Mouse (Mus musculus): Measurements from ENCODE around the gene Tenm2. TPM values are rescaled to one million over a fixed set of nuclear protein-coding genes. Genes with fewer than 3 reads are reported as not detected.

Tenm2 gene
- total and polyA plus RNA-seq, 3 experiments: not detected

DNA sequence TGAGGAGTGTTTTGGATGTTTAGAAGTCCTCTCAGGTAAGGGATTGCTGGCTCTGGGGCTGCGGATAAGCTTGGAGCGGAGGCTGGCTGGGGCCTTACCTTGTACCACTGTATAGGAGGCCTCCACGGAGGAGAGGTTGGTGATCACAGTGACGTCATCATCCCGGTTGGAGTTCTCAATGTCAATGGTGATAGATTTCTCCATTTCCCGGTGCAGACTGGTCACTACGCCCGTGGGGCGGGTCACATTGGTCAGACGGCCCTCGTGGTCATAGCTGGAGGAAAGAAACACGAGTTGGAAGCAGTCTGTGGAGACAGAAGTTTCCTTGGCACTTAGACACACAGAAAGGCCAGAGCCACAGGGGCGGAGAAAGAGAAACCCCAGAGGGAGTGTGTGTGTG lies 1194.4 kb downstream of the Tenm2 start:
- no peaks in the 10 kb centered on the region for H3K36me3 ChIP-seq (replicated peaks in 1 of 2; ENCODE audit: control insufficient read depth in 1 of 2, insufficient read depth in 1 of 2, low read length in 1 of 2)
- in situ Hi-C loops (cut with MboI; ENCODE audit: low pct_ligation_motif_present, low pct_unique_long_range_greater_than_20kb, low sequenced_read_pairs) (loop anchor here (25.0 kb wide), 1 partner anchor 496 kb away; no protein-coding TSS in a partner anchor), dilution Hi-C loops (cut with MboI; ENCODE audit: extremely low pct_ligation_motif_present, extremely low pct_unique_long_range_greater_than_20kb, low sequenced_read_pairs) (no loop called here)
- no peaks in the 10 kb centered on the region for H3K9me3 ChIP-seq (replicated peaks; ENCODE audit: low read length)
- 0 out of 4 replicates have a peak, but pooled peaks cover 0 to 3% of the 10 kb centered on the region in 2 experiments for H3K4me1 ChIP-seq (ENCODE audit: control insufficient read depth in 1 of 2, insufficient read depth in 2 of 2)
- no peak for TF ChIP-seq KAT2A (IDR thresholded peaks at IDR 0.05; ENCODE audit: insufficient replicate concordance, low read length)
- no peak for TF ChIP-seq ELF1 (IDR thresholded peaks at IDR 0.05; ENCODE audit: low read depth, low read length)
- TF ChIP-seq USF1 (IDR thresholded peaks at IDR 0.05; ENCODE audit: low read depth, low read length): no peak
- no peak for TF ChIP-seq MYC (IDR thresholded peaks at IDR 0.05; ENCODE audit: low read depth, low read length)
- H3K4me2 ChIP-seq (ENCODE audit: insufficient read depth, low read depth, poor library complexity, severe bottlenecking): no peak overlapping the region
- peaks cover 76% of the 10 kb centered on the region for H3K27me3 ChIP-seq (replicated peaks)
- no peaks in the 10 kb centered on the region for H3K79me2 ChIP-seq (replicated peaks; ENCODE audit: control insufficient read depth, extremely low read depth, insufficient read depth, poor library complexity, severe bottlenecking)
- H3K4me3 ChIP-seq (replicated peaks in 1 of 3; ENCODE audit: low read depth in 2 of 3, low read length in 2 of 3, poor library complexity in 1 of 3): no peak overlapping the region
- no peak overlapping the region for H3K27ac ChIP-seq (ENCODE audit: insufficient read depth, low read depth)
- no peak for DNase-seq (ENCODE audit: extremely low read depth)
- H3K9ac ChIP-seq (ENCODE audit: insufficient read depth, low read depth): no peak overlapping the region

DNA sequence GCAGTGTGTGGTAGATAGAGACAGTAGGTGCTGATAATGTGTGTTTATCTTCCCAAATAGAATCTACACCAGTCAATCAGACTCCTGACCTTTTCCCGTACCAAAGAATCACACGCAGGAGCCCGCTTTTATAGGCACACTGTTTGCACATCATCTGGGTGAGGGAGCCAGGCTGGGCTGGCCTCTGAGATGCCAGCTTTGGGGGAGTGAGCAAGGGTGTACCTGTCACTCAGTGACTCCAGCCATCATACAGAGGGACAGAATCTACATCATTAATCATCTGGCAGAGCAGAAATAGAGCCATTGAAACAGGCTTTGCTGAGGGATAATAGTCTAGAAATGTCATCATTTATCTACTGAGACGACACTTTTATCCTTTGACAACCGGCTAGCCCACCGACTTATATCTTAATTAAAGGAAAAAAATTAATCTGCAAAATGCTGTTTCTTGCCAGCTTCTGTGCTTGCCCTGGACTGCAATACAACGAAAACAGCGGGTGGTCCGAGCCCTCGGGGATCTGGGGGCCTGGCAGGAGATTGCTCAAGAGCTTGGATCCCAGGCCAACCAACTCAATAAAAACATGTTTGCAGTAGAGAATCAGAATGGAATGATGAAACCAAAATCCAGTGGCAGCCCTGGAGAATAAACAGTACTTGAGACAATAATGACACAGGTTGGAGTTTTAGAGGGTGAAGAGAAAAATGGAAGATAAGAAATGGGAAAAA lies 1195.1 kb downstream of the Tenm2 start:
- H3K36me3 ChIP-seq (replicated peaks in 1 of 2; ENCODE audit: control insufficient read depth in 1 of 2, insufficient read depth in 1 of 2, low read length in 1 of 2): no peaks in the 10 kb centered on the region
- peaks cover 82% of the 10 kb centered on the region for H3K27me3 ChIP-seq (replicated peaks)
- no peaks in the 10 kb centered on the region for H3K79me2 ChIP-seq (replicated peaks; ENCODE audit: control insufficient read depth, extremely low read depth, insufficient read depth, poor library complexity, severe bottlenecking)
- in situ Hi-C loops (cut with MboI; ENCODE audit: low pct_ligation_motif_present, low pct_unique_long_range_greater_than_20kb, low sequenced_read_pairs) (loop anchor here (25.0 kb wide), 1 partner anchor 497 kb away; no protein-coding TSS in a partner anchor), dilution Hi-C loops (cut with MboI; ENCODE audit: extremely low pct_ligation_motif_present, extremely low pct_unique_long_range_greater_than_20kb, low sequenced_read_pairs) (no loop called here)
- H3K27ac ChIP-seq (ENCODE audit: insufficient read depth, low read depth): no peak overlapping the region
- H3K4me1 ChIP-seq (ENCODE audit: control insufficient read depth in 1 of 2, insufficient read depth in 2 of 2): no peaks in the 10 kb centered on the region
- no peaks in the 10 kb centered on the region for H3K9me3 ChIP-seq (replicated peaks; ENCODE audit: low read length)
- H3K4me2 ChIP-seq (ENCODE audit: insufficient read depth, low read depth, poor library complexity, severe bottlenecking): no peak overlapping the region
- no peak overlapping the region for H3K4me3 ChIP-seq (replicated peaks in 1 of 3; ENCODE audit: low read depth in 2 of 3, low read length in 2 of 3, poor library complexity in 1 of 3)
- no peak for TF ChIP-seq KAT2A (IDR thresholded peaks at IDR 0.05; ENCODE audit: insufficient replicate concordance, low read length)
- TF ChIP-seq MYC (IDR thresholded peaks at IDR 0.05; ENCODE audit: low read depth, low read length): no peak
- no peak for TF ChIP-seq EP300 (IDR thresholded peaks at IDR 0.05; ENCODE audit: low read length)
- TF ChIP-seq ELF1 (IDR thresholded peaks at IDR 0.05; ENCODE audit: low read depth, low read length): no peak
- TF ChIP-seq SMC3 (IDR thresholded peaks at IDR 0.05; ENCODE audit: low read depth, low read length): no peak
- TF ChIP-seq RCOR1 (conservative IDR thresholded peaks at IDR 0.05; ENCODE audit: low read depth, low read length): no peak
- no peak for DNase-seq (ENCODE audit: extremely low read depth)
- H3K9ac ChIP-seq (ENCODE audit: insufficient read depth, low read depth): no peak overlapping the region

DNA sequence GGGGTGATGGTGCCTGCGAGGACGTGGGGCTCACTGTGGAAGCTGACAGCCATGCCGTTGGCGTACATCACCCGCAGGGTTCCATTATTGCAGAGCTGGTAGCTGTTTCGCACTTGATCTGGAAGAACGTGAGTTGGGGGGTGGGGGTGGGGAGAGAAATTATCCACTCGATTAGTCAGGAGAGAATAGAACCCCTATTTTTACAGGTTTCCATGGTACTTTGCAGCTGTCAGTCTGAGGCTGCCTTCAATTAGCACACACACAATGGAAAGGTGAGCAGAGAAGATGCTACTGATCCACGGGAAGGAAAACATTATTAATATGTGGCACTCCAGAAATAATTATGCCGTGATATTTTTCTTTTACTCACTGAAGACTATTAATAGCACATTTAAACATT lies 1195.9 kb downstream of the Tenm2 start:
- Histone ChIP-seq H3K27ac (ENCODE audit: insufficient read depth, low read depth) (no peak overlapping the region), H3K4me3 (replicated peaks in 1 of 3; ENCODE audit: low read depth in 2 of 3, low read length in 2 of 3, poor library complexity in 1 of 3) (no peak overlapping the region), H3K4me2 (ENCODE audit: insufficient read depth, low read depth, poor library complexity, severe bottlenecking) (no peak overlapping the region), H3K4me1 (ENCODE audit: control insufficient read depth in 1 of 2, insufficient read depth in 2 of 2) (no peaks in the 10 kb centered on the region), H3K9me3 (replicated peaks; ENCODE audit: low read length) (no peaks in the 10 kb centered on the region), H3K27me3 (replicated peaks) (peaks cover 81% of the 10 kb centered on the region), H3K79me2 (replicated peaks; ENCODE audit: control insufficient read depth, extremely low read depth, insufficient read depth, poor library complexity, severe bottlenecking) (no peaks in the 10 kb centered on the region), H3K9ac (ENCODE audit: insufficient read depth, low read depth) (no peak overlapping the region), H3K36me3 (replicated peaks in 1 of 2; ENCODE audit: control insufficient read depth in 1 of 2, insufficient read depth in 1 of 2, low read length in 1 of 2) (no peaks in the 10 kb centered on the region)
- no peak for DNase-seq (ENCODE audit: extremely low read depth)
- TF ChIP-seq ZNF384 (IDR thresholded peaks at IDR 0.05; ENCODE audit: low read depth, low read length) (no peak), SIN3A (IDR thresholded peaks at IDR 0.05; ENCODE audit: low read length) (no peak), RAD21 (IDR thresholded peaks at IDR 0.05; ENCODE audit: low read depth, low read length) (no peak), ELF1 (IDR thresholded peaks at IDR 0.05; ENCODE audit: low read depth, low read length) (no peak), JUN (IDR thresholded peaks at IDR 0.05; ENCODE audit: insufficient read depth, low read depth, low read length) (no peak), EP300 (IDR thresholded peaks at IDR 0.05; ENCODE audit: low read length) (no peak), NELFE (IDR thresholded peaks at IDR 0.05; ENCODE audit: low read depth, low read length) (no peak), UBTF (IDR thresholded peaks at IDR 0.05; ENCODE audit: low read depth, low read length) (no peak), MAX (IDR thresholded peaks at IDR 0.05; ENCODE audit: low read length) (no peak), IRF4 (IDR thresholded peaks at IDR 0.05; ENCODE audit: low read depth, low read length) (no peak), MAFK (IDR thresholded peaks at IDR 0.05; ENCODE audit: insufficient replicate concordance, low read length) (no peak), ZC3H11A (IDR thresholded peaks at IDR 0.05; ENCODE audit: low read depth, low read length) (no peak)
- in situ Hi-C loops (cut with MboI; ENCODE audit: low pct_ligation_motif_present, low pct_unique_long_range_greater_than_20kb, low sequenced_read_pairs): loop anchor here (25.0 kb wide), 1 partner anchor 497 kb away; no protein-coding TSS in a partner anchor
- dilution Hi-C loops (cut with MboI; ENCODE audit: extremely low pct_ligation_motif_present, extremely low pct_unique_long_range_greater_than_20kb, low sequenced_read_pairs): no loop called here
